Mouse (Mus musculus) embryonic stem cell, embryonic (primary cell): Measurements from ENCODE around the gene Adcy9.

Source experiments
- CTCF ChIA-PET, 4 experiments: fragments of 300-600 bp in 2 of 4; fragments of 350-600 bp in 2 of 4; sonication (Branson Sonifier 250); formaldehyde crosslinking; loops; one replicate each; lab custom pipeline; 2022; ENCODE audit warnings: inconsistent platforms in 2 of 4; lab: Charles Lee
- POLR2A ChIA-PET, 4 experiments: fragments of 300-600 bp in 2 of 4; fragments of 350-600 bp in 2 of 4; sonication (Branson Sonifier 250); formaldehyde crosslinking; loops; one replicate each; lab custom pipeline; 2022; ENCODE audit warnings: antibody characterized with exemption in 4 of 4, inconsistent platforms in 1 of 4; lab: Charles Lee

Adcy9 gene

GRCm38 (mm10) chr16:4315352-4316093 is 104.8 kb downstream of the Adcy9 start:
- ChIA-PET CTCF (interaction anchor here (0.5 to 2.5 kb wide), 96 partner anchors 8 to 477 kb away, joined by 3 to 46 read pairs (median 4); partner anchors contain the start of genes Srl (in 3 of the 4), Tfap4 (in 2 of the 4), 1700037C18Rik (in 1 of the 4) and Cluap1 (in 1 of the 4)), POLR2A (interaction anchor here in 3 of 4 experiments (0.9 to 2.1 kb wide), 12 partner anchors 14 to 271 kb away, joined by 3 to 9 read pairs (median 4); partner anchors contain the start of gene Srl (in 2 of the 3))

- CTCF ChIA-PET, result interaction anchor here in 3 of 4 experiments (1.0 to 2.0 kb wide), 11 partner anchors 11 to 352 kb away, joined by 3 to 21 read pairs (median 5); partner anchors contain the start of genes Srl (in 1 of the 3) and Tfap4 (in 1 of the 3)
- POLR2A ChIA-PET, result interaction anchor here in 2 of 4 experiments (0.5 to 2.1 kb wide), 4 partner anchors 103 to 438 kb away, joined by 3 to 6 read pairs (median 4); no protein-coding TSS in a partner anchor
These were observed 105.4 kb downstream of the Adcy9 start for GRCm38 (mm10) chr16:4314891-4315290.

GRCm38 (mm10) chr16:4312018-4312417 is 108.3 kb downstream of the Adcy9 start:
- ChIA-PET CTCF (interaction anchor here in 2 of 4 experiments (0.8 to 1.6 kb wide), 4 partner anchors 8 to 248 kb away, joined by 3 to 5 read pairs (median 4); no protein-coding TSS in a partner anchor), POLR2A (interaction anchor here in 3 of 4 experiments (0.6 to 1.4 kb wide), 4 partner anchors 118 to 230 kb away, joined by 3 to 4 read pairs (median 4); partner anchors contain the start of gene Srl (in 1 of the 3))

- ChIA-PET POLR2A (interaction anchor here in 3 of 4 experiments (0.7 to 1.4 kb wide), 3 partner anchors 94 to 208 kb away, joined by 3 to 4 read pairs (median 3); no protein-coding TSS in a partner anchor), CTCF (interaction anchor here in 2 of 4 experiments (0.8 to 1.6 kb wide), 3 partner anchors 177 to 249 kb away, joined by 3 to 5 read pairs (median 3); no protein-coding TSS in a partner anchor)
These were observed 108.7 kb downstream of the Adcy9 start for GRCm38 (mm10) chr16:4311608-4312007.

- ChIA-PET CTCF (interaction anchor here in 1 of 4 experiments (0.8 kb wide), 1 partner anchor 8 kb away, joined by 3 read pairs; no protein-coding TSS in a partner anchor), POLR2A (no interaction called here)
These were observed 112.5 kb downstream of the Adcy9 start for GRCm38 (mm10) chr16:4307795-4308194.

GRCm38 (mm10) chr16:4304176-4304922 is 115.9 kb downstream of the Adcy9 start:
- CTCF ChIA-PET, result interaction anchor here (0.5 to 2.5 kb wide), 33 partner anchors 8 to 559 kb away, joined by 3 to 9 read pairs (median 3); partner anchors contain the start of genes Srl (in 2 of the 4) and Tfap4 (in 1 of the 4)
- POLR2A ChIA-PET, result interaction anchor here in 2 of 4 experiments (0.9 to 1.2 kb wide), 5 partner anchors 11 to 255 kb away, joined by 3 to 5 read pairs (median 4); partner anchors contain the start of gene Tfap4 (in 1 of the 2)

- CTCF ChIA-PET, result interaction anchor here in 3 of 4 experiments (0.5 to 2.5 kb wide), 18 partner anchors 10 to 364 kb away, joined by 3 to 9 read pairs (median 3); partner anchors contain the start of genes Srl (in 1 of the 3) and Tfap4 (in 1 of the 3)
- POLR2A ChIA-PET, result interaction anchor here in 2 of 4 experiments (1.0 to 1.2 kb wide), 4 partner anchors 10 to 256 kb away, joined by 3 to 5 read pairs (median 4); partner anchors contain the start of gene Tfap4 (in 1 of the 2)
These were observed 116.7 kb downstream of the Adcy9 start for GRCm38 (mm10) chr16:4303554-4303953.

GRCm38 (mm10) chr16:4300280-4300679 is 120.0 kb downstream of the Adcy9 start:
- CTCF ChIA-PET, result interaction anchor here in 1 of 4 experiments (0.8 to 1.4 kb wide), 2 partner anchors 15 to 16 kb away, joined by 4 to 6 read pairs; no protein-coding TSS in a partner anchor

GRCm38 (mm10) chr16:4293259-4293658 is 127.0 kb downstream of the Adcy9 start:
- ChIA-PET POLR2A (interaction anchor here in 3 of 4 experiments (0.6 to 2.1 kb wide), 20 partner anchors 10 to 587 kb away, joined by 3 to 7 read pairs (median 4); partner anchors contain the start of genes Tfap4 (in 2 of the 3), Srl (in 1 of the 3) and Ubald1 (in 1 of the 3)), CTCF (interaction anchor here in 1 of 4 experiments (0.6 to 1.5 kb wide), 5 partner anchors 10 to 339 kb away, joined by 3 to 4 read pairs (median 3); partner anchors contain the start of gene Srl)

More at GRCm38 (mm10) chr16:4300280-4300679, 120.0 kb downstream of the Adcy9 start:
- POLR2A ChIA-PET, result interaction anchor here in 2 of 4 experiments (1.0 to 1.5 kb wide), 5 partner anchors 12 to 242 kb away, joined by 3 to 4 read pairs (median 4); partner anchors contain the start of gene Srl (in 1 of the 2)

GRCm38 (mm10) chr16:4289507-4289906 is 130.8 kb downstream of the Adcy9 start:
- ChIA-PET CTCF (interaction anchor here in 2 of 4 experiments (0.6 to 2.1 kb wide), 8 partner anchors 11 to 323 kb away, joined by 3 to 4 read pairs (median 3); no protein-coding TSS in a partner anchor), POLR2A (interaction anchor here in 2 of 4 experiments (1.0 to 2.0 kb wide), 5 partner anchors 77 to 297 kb away, joined by 3 to 4 read pairs (median 3); partner anchors contain the start of genes Srl (in 1 of the 2) and Tfap4 (in 1 of the 2))

- CTCF ChIA-PET, result interaction anchor here in 3 of 4 experiments (0.5 to 2.1 kb wide), 7 partner anchors 11 to 448 kb away, joined by 3 to 11 read pairs (median 5); partner anchors contain the start of gene Srl (in 1 of the 3)
These were observed 133.7 kb downstream of the Adcy9 start for GRCm38 (mm10) chr16:4286593-4286992.

GRCm38 (mm10) chr16:4285257-4285656 is 135.0 kb downstream of the Adcy9 start:
- ChIA-PET POLR2A (interaction anchor here (0.6 to 1.8 kb wide), 11 partner anchors 9 to 273 kb away, joined by 3 to 11 read pairs (median 4); partner anchors contain the start of genes Crebbp (in 1 of the 4) and Srl (in 1 of the 4)), CTCF (interaction anchor here (0.6 to 2.0 kb wide), 19 partner anchors 10 to 446 kb away, joined by 3 to 11 read pairs (median 4); partner anchors contain the start of gene Srl (in 1 of the 4))

More at GRCm38 (mm10) chr16:4286593-4286992, 133.7 kb downstream of the Adcy9 start:
- POLR2A ChIA-PET, result interaction anchor here in 1 of 4 experiments (1.1 kb wide), 1 partner anchor 13 kb away, joined by 3 read pairs; no protein-coding TSS in a partner anchor

- ChIA-PET CTCF (interaction anchor here in 2 of 4 experiments (0.6 to 1.8 kb wide), 4 partner anchors 10 to 431 kb away, joined by 4 to 7 read pairs (median 5); no protein-coding TSS in a partner anchor), POLR2A (interaction anchor here in 3 of 4 experiments (0.6 to 1.5 kb wide), 12 partner anchors 9 to 599 kb away, joined by 3 to 11 read pairs (median 3); partner anchors contain the start of gene Slx4 (in 1 of the 3))
These were observed 136.9 kb downstream of the Adcy9 start for GRCm38 (mm10) chr16:4283267-4283851.

- ChIA-PET POLR2A (interaction anchor here in 3 of 4 experiments (0.7 to 2.9 kb wide), 19 partner anchors 9 to 588 kb away, joined by 3 to 21 read pairs (median 4); partner anchors contain the start of genes Trap1 (in 2 of the 3), Naa60 (in 1 of the 3) and Srl (in 1 of the 3)), CTCF (interaction anchor here in 2 of 4 experiments (1.3 to 3.9 kb wide), 3 partner anchors 12 to 14 kb away, joined by 3 to 18 read pairs (median 4); no protein-coding TSS in a partner anchor)
These were observed 138.8 kb downstream of the Adcy9 start for GRCm38 (mm10) chr16:4281470-4281869.

GRCm38 (mm10) chr16:4280949-4281348 is 139.3 kb downstream of the Adcy9 start:
- POLR2A ChIA-PET, result interaction anchor here (0.6 to 2.9 kb wide), 24 partner anchors 9 to 588 kb away, joined by 3 to 21 read pairs (median 4); partner anchors contain the start of genes Trap1 (in 2 of the 4), Naa60 (in 1 of the 4) and Srl (in 1 of the 4)

More at GRCm38 (mm10) chr16:4280949-4281348, 139.3 kb downstream of the Adcy9 start:
- CTCF ChIA-PET, result interaction anchor here in 2 of 4 experiments (1.3 to 3.9 kb wide), 3 partner anchors 12 to 13 kb away, joined by 3 to 18 read pairs (median 4); no protein-coding TSS in a partner anchor
